Mouse (Mus musculus) adrenal gland, postnatal 14 days (tissue): Measurements from ENCODE around the gene Ank. TPM values are rescaled to one million over a fixed set of nuclear protein-coding genes. Genes with fewer than 3 reads are reported as not detected.
"Not testable (repeated sequence)": the region's sequence is repeated elsewhere in the genome, so short reads cannot be mapped to it uniquely, and the experiment has no call there.

Source experiments
- DNase-seq: peaks from one replicate; pipeline ENCODE4 v3.0.0; 2021; ENCODE audit warnings: mixed read lengths
- long read RNA-seq, 2 experiments: library from polyadenylated mRNA; stranded (forward); transcript quantifications; one replicate each; pipeline ENCODE4 v2.0.0; 2021
- total RNA-seq: library from RNA; stranded (reverse); gene quantifications from 2 replicates; pipeline ENCODE4 v1.2.3, GENCODE M21; 2021

Gene Ank
- 30.2 and 34.6 TPM in 2 replicates for total RNA-seq
- long read RNA-seq, experiment 1, transcript Ank-201 (12 exons, 3,498 nt) = major isoform, 8 of 23 reads
- long read RNA-seq, experiment 1, partial matches to known transcripts = 4 of 23 reads
- long read RNA-seq, experiment 1, other reads (novel, unspliced or antisense) = 8 of 23 reads
- long read RNA-seq, experiment 2, transcript Ank-201 (12 exons, 3,498 nt) = major isoform, 7 of 17 reads
- long read RNA-seq, experiment 2, partial matches to known transcripts = 4 of 17 reads
- long read RNA-seq, experiment 2, other reads (novel, unspliced or antisense) = 4 of 17 reads

- DNase-seq = peak; percentile 89
These were observed at the start of gene Ank for GRCm38 (mm10) chr15:27466131-27467080. TSS of gene Ank (plus strand) at chr15:27466677.

GRCm38 (mm10) chr15:27418566-27419331, 47.7 kb upstream of the Ank start:
- DNase-seq = no peak

- DNase-seq = no peak
These were observed 44.9 kb upstream of the Ank start for GRCm38 (mm10) chr15:27421531-27421930.

GRCm38 (mm10) chr15:27427581-27427980, 38.9 kb upstream of the Ank start:
- no peak for DNase-seq

GRCm38 (mm10) chr15:27430241-27430640, 36.2 kb upstream of the Ank start:
- DNase-seq = no peak

- DNase-seq = no peak
These were observed 33.4 kb upstream of the Ank start for GRCm38 (mm10) chr15:27432851-27433615.

- DNase-seq = no peak
These were observed 31.1 kb upstream of the Ank start for GRCm38 (mm10) chr15:27435409-27435808.

- no peak for DNase-seq
These were observed 30.3 kb upstream of the Ank start for GRCm38 (mm10) chr15:27436194-27436593.

- no peak for DNase-seq
These were observed 25.4 kb upstream of the Ank start for GRCm38 (mm10) chr15:27441053-27441452.

- DNase-seq = no peak
These were observed 24.9 kb upstream of the Ank start for GRCm38 (mm10) chr15:27441529-27441928.

GRCm38 (mm10) chr15:27441951-27442350, 24.5 kb upstream of the Ank start:
- DNase-seq = no peak

- no peak for DNase-seq
These were observed 21.6 kb upstream of the Ank start for GRCm38 (mm10) chr15:27444772-27445347.

GRCm38 (mm10) chr15:27450689-27451088, 15.8 kb upstream of the Ank start:
- no peak for DNase-seq

GRCm38 (mm10) chr15:27451760-27452159, 14.7 kb upstream of the Ank start:
- DNase-seq = no peak

GRCm38 (mm10) chr15:27452496-27452895, 14.0 kb upstream of the Ank start:
- no peak for DNase-seq

- DNase-seq = no peak
These were observed 9.5 kb upstream of the Ank start for GRCm38 (mm10) chr15:27457001-27457400.

GRCm38 (mm10) chr15:27459781-27460180, 6.7 kb upstream of the Ank start:
- not testable (repeated sequence) for DNase-seq

GRCm38 (mm10) chr15:27461336-27462245, 4.9 kb upstream of the Ank start:
- no peak for DNase-seq

GRCm38 (mm10) chr15:27463876-27464275, 2.6 kb upstream of the Ank start:
- no peak for DNase-seq

- DNase-seq = no peak
These were observed 979 bp upstream of the Ank start for GRCm38 (mm10) chr15:27465391-27466005.
